In genomic region chr19:42816261-42816660, GRCm38 (mm10) we compare ENCODE assay signal across 19 mouse cellular contexts. TPM values are rescaled to one million over a fixed set of nuclear protein-coding genes. Genes with fewer than 3 reads are reported as not detected.
DNase-seq lines count a peak whose midpoint lies in the region; ATAC-seq and TF ChIP-seq lines count a peak whose summit lies in the region.
"Had no signal": no experiment of that assay in that cellular context is flagged by ENCODE, and none has a peak within 500 bp of the region (broad histone marks: within the 10 kb centered on the region; RNA-seq: fewer than 3 reads in every experiment).

No protein-coding gene starts in this region.

- no peak overlapping the region for H3K4me2 ChIP-seq in midbrain, embryonic 11.5 days
- H3K4me2 ChIP-seq in midbrain, embryonic 13.5 days (replicated peaks), result no peak overlapping the region

- DNase-seq in heart, adult 11 months, result peak; percentile 53
- DNase-seq in heart, adult 2 months, result no peak
- peak; percentile 62 for DNase-seq in midbrain, embryonic 11.5 days (ENCODE audit: low spot score, missing footprints)
- DNase-seq: adrenal gland, adult 2 months; adrenal gland, adult 8-10 months; adrenal gland, postnatal 10 days; adrenal gland, postnatal 14 days; adrenal gland, postnatal 25 days; adrenal gland, postnatal 36 days; B cell, adult 2 months; cerebellum, adult 11 months; cerebellum, adult 11-12 months; cerebellum, adult 18-20 months had no signal

- TF ChIP-seq EP300 in heart, adult 2 months (IDR thresholded peaks at IDR 0.05; ENCODE audit: insufficient read depth, low read depth, low read length), result no peak

- no peaks in the 10 kb centered on the region for H3K4me1 ChIP-seq in heart, adult 2 months (ENCODE audit: control insufficient read depth, insufficient read depth, low read length)
- H3K4me1 ChIP-seq in midbrain, embryonic 11.5 days (ENCODE audit: control insufficient read depth, insufficient read depth, low read length), result no peaks in the 10 kb centered on the region
- no peaks in the 10 kb centered on the region for H3K4me1 ChIP-seq in midbrain, embryonic 13.5 days (replicated peaks)

- TF ChIP-seq POLR2A in heart, adult 2 months (IDR thresholded peaks at IDR 0.05; ENCODE audit: insufficient read depth, low read depth, low read length), result no peak

- no peaks in the 10 kb centered on the region for H3K9me3 ChIP-seq in midbrain, embryonic 11.5 days (ENCODE audit: control insufficient read depth, low read length)
- no peaks in the 10 kb centered on the region for H3K9me3 ChIP-seq in midbrain, embryonic 13.5 days
- H3K9me3 ChIP-seq: G1E had no signal

- no peak for ATAC-seq in midbrain, embryonic 11.5 days (ENCODE audit: low FRiP score)
- no peak for ATAC-seq in midbrain, embryonic 13.5 days
- ATAC-seq: activated CD4-positive, CD25-positive, alpha-beta regulatory T cell, adult 4 months; CD4-positive, CD25-positive, alpha-beta regulatory T cell, adult 4 months; Patski had no signal

- no peak overlapping the region for H3K9ac ChIP-seq in heart, adult 2 months (ENCODE audit: low read depth, low read length)
- no peak overlapping the region for H3K9ac ChIP-seq in midbrain, embryonic 11.5 days (ENCODE audit: low read length)
- H3K9ac ChIP-seq in midbrain, embryonic 13.5 days (replicated peaks), result no peak overlapping the region

- 85% methylated on average over 2 of the region's 2 CpGs for WGBS in heart, adult 2 months
- 91% methylated on average over 2 of the region's 2 CpGs for WGBS in midbrain, embryonic 11.5 days
- 92% methylated on average over 2 of the region's 2 CpGs for WGBS in midbrain, embryonic 13.5 days

- no peak overlapping the region for H3K4me3 ChIP-seq in heart, adult 2 months
- H3K4me3 ChIP-seq in midbrain, embryonic 11.5 days (ENCODE audit: low read depth, low read length), result no peak overlapping the region
- no peak overlapping the region for H3K4me3 ChIP-seq in midbrain, embryonic 13.5 days (replicated peaks)

- no peaks in the 10 kb centered on the region for H3K79me2 ChIP-seq in heart, adult 2 months (replicated peaks; ENCODE audit: control insufficient read depth, insufficient read depth, low read length)

- H3K27ac ChIP-seq in heart, adult 2 months, result no peak overlapping the region
- H3K27ac ChIP-seq in midbrain, embryonic 11.5 days (ENCODE audit: low read depth, low read length), result no peak overlapping the region
- H3K27ac ChIP-seq in midbrain, embryonic 13.5 days, result no peak overlapping the region

- no peaks in the 10 kb centered on the region for H3K36me3 ChIP-seq in heart, adult 2 months (ENCODE audit: control insufficient read depth, insufficient read depth, low read length)
- H3K36me3 ChIP-seq in midbrain, embryonic 11.5 days (ENCODE audit: control insufficient read depth, insufficient read depth, low read length), result no peaks in the 10 kb centered on the region
- no peaks in the 10 kb centered on the region for H3K36me3 ChIP-seq in midbrain, embryonic 13.5 days
- H3K36me3 ChIP-seq: G1E had no signal

- intact Hi-C loops in heart, adult 2 months (cut with DNase I), result no loop called here

- H3K27me3 ChIP-seq in heart, adult 2 months (ENCODE audit: control insufficient read depth, insufficient read depth, low read length), result no peaks in the 10 kb centered on the region
- H3K27me3 ChIP-seq in midbrain, embryonic 11.5 days (ENCODE audit: control insufficient read depth, insufficient read depth, low read length), result no peaks in the 10 kb centered on the region
- H3K27me3 ChIP-seq in midbrain, embryonic 13.5 days, result no peaks in the 10 kb centered on the region
- H3K27me3 ChIP-seq: CH12.LX had no signal

- TF ChIP-seq CTCF in heart, adult 2 months (IDR thresholded peaks at IDR 0.05), result no peak

RNA-seq across cellular contexts. Expression of gene Hps1, which starts 36.5 kb away (rescaled TPM):
- 1 to 10 TPM; 1.6 to 1.7 TPM for total RNA-seq in heart, adult 2 months (2021)
- polyA plus RNA-seq in heart, adult 2 months (2012; rRNA removed), result 2.6 and 6.6 TPM in 2 replicates
- polyA plus RNA-seq in midbrain, embryonic 11.5 days (2014; fragmentation: Nextera tagmentation; extraction: Ambion mirVana), result 10.1 and 10.3 TPM in 2 replicates
- polyA plus RNA-seq in midbrain, embryonic 13.5 days (2015; fragmentation: Nextera tagmentation; extraction: Ambion mirVana), result 11.8 and 13.7 TPM in 2 replicates

Comparison
In these comparisons a context has a peak if more than half of its experiments do, and no peak if none do; other contexts are left out.
1. DNase-seq: peak in heart, adult 11 months (single experiment) and midbrain, embryonic 11.5 days (single experiment); none in heart, adult 2 months (0 of 2).